Mouse (Mus musculus): Measurements from ENCODE around the gene Rcc2. TPM values are rescaled to one million over a fixed set of nuclear protein-coding genes. Genes with fewer than 3 reads are reported as not detected.

The Rcc2 gene
- polyA plus RNA-seq, 1 experiment from 2014 or later: 36.1 TPM

- Histone ChIP-seq H3K4me2 (replicated peaks) (no peak overlapping the region), H3K9me3 (no peaks in the 10 kb centered on the region), H3K27me3 (no peaks in the 10 kb centered on the region), H3K4me3 (no peak overlapping the region), H3K4me1 (peaks cover 5% of the 10 kb centered on the region; the same call in 1 of the 2 replicates), H3K27ac (replicated peaks) (no peak overlapping the region), H3K9ac (replicated peaks) (no peak overlapping the region), H3K36me3 (peaks cover 74% of the 10 kb centered on the region)
- no peak for ATAC-seq (replicated peaks)
- 94% methylated on average over 5 of the region's 5 CpGs for WGBS
Observed at GRCm38 (mm10) chr4:140720091-140720490, 19.8 kb downstream of the Rcc2 start.

- peaks cover 55% of the 10 kb centered on the region for H3K36me3 ChIP-seq
- 89% methylated on average over 20 of the region's 20 CpGs for WGBS
- H3K4me1 ChIP-seq: peaks cover 5% of the 10 kb centered on the region; the same call in 1 of the 2 replicates
- no peak overlapping the region for H3K27ac ChIP-seq (replicated peaks)
- no peak overlapping the region for H3K4me2 ChIP-seq (replicated peaks)
- H3K4me3 ChIP-seq: no peak overlapping the region
- no peaks in the 10 kb centered on the region for H3K9me3 ChIP-seq
- H3K27me3 ChIP-seq: no peaks in the 10 kb centered on the region
- no peak overlapping the region for H3K9ac ChIP-seq (replicated peaks)
- ATAC-seq (replicated peaks): no peak
Observed at GRCm38 (mm10) chr4:140721968-140722490, 21.7 kb downstream of the Rcc2 start.

- Histone ChIP-seq H3K4me1 (peaks cover 5% of the 10 kb centered on the region; the same call in 1 of the 2 replicates), H3K9me3 (no peaks in the 10 kb centered on the region), H3K9ac (replicated peaks) (no peak overlapping the region), H3K4me3 (no peak overlapping the region), H3K4me2 (replicated peaks) (no peak overlapping the region), H3K27me3 (no peaks in the 10 kb centered on the region), H3K36me3 (peaks cover 50% of the 10 kb centered on the region), H3K27ac (replicated peaks) (no peak overlapping the region)
- no peak for ATAC-seq (replicated peaks)
- 71% methylated on average over 9 of the region's 9 CpGs for WGBS
Observed at GRCm38 (mm10) chr4:140722710-140723109, 22.4 kb downstream of the Rcc2 start.

- Histone ChIP-seq H3K27me3 (no peaks in the 10 kb centered on the region), H3K9ac (replicated peaks) (no peak overlapping the region), H3K36me3 (peaks cover 45% of the 10 kb centered on the region), H3K4me1 (peaks cover 5% of the 10 kb centered on the region; the same call in 1 of the 2 replicates), H3K27ac (replicated peaks) (peak overlapping the region; percentile 31; the same call in 1 of the 2 replicates), H3K4me3 (no peak overlapping the region), H3K9me3 (no peaks in the 10 kb centered on the region), H3K4me2 (replicated peaks) (no peak overlapping the region)
- no peak; the same call in 1 of the 2 replicates for ATAC-seq (replicated peaks)
- 77% methylated on average over 9 of the region's 9 CpGs for WGBS
Observed at GRCm38 (mm10) chr4:140723192-140723591, 22.9 kb downstream of the Rcc2 start.

- Histone ChIP-seq H3K9ac (replicated peaks) (no peak overlapping the region), H3K4me1 (peaks cover 5% of the 10 kb centered on the region; the same call in 1 of the 2 replicates), H3K27me3 (no peaks in the 10 kb centered on the region), H3K9me3 (no peaks in the 10 kb centered on the region), H3K4me3 (no peak overlapping the region), H3K36me3 (peaks cover 40% of the 10 kb centered on the region), H3K27ac (replicated peaks) (peak overlapping the region; percentile 77; the same call in 1 of the 2 replicates), H3K4me2 (replicated peaks) (no peak overlapping the region)
- 53% methylated on average over 5 of the region's 5 CpGs for whole genome bisulfite sequencing
- ATAC-seq (replicated peaks): no peak
Observed at GRCm38 (mm10) chr4:140723801-140724200, 23.5 kb downstream of the Rcc2 start.

- peak overlapping the region; percentile 77 for H3K27ac ChIP-seq (replicated peaks)
- peaks cover 5% of the 10 kb centered on the region; the same call in 1 of the 2 replicates for H3K4me1 ChIP-seq
- no peak overlapping the region for H3K4me2 ChIP-seq (replicated peaks)
- H3K9me3 ChIP-seq: no peaks in the 10 kb centered on the region
- no peak overlapping the region for H3K4me3 ChIP-seq
- H3K36me3 ChIP-seq: peaks cover 32% of the 10 kb centered on the region
- no peak overlapping the region for H3K9ac ChIP-seq (replicated peaks)
- ATAC-seq (replicated peaks): no peak; the same call in 1 of the 2 replicates
- WGBS: 69% methylated on average over 6 of the region's 6 CpGs
- no peaks in the 10 kb centered on the region for H3K27me3 ChIP-seq
Observed at GRCm38 (mm10) chr4:140724739-140725138, 24.4 kb downstream of the Rcc2 start.

- no peak for ATAC-seq (replicated peaks)
- Histone ChIP-seq H3K9me3 (no peaks in the 10 kb centered on the region), H3K4me1 (peaks cover 5% of the 10 kb centered on the region; the same call in 1 of the 2 replicates), H3K4me2 (replicated peaks) (no peak overlapping the region), H3K27ac (replicated peaks) (no peak overlapping the region), H3K9ac (replicated peaks) (no peak overlapping the region), H3K36me3 (peaks cover 10% of the 10 kb centered on the region), H3K4me3 (no peak overlapping the region), H3K27me3 (no peaks in the 10 kb centered on the region)
- 89% methylated on average over 12 of the region's 12 CpGs for WGBS
Observed at GRCm38 (mm10) chr4:140726907-140727306, 26.6 kb downstream of the Rcc2 start.

GRCm38 (mm10) chr4:140731654-140732053, 31.3 kb downstream of the Rcc2 start:
- no peaks in the 10 kb centered on the region for H3K9me3 ChIP-seq
- H3K9ac ChIP-seq (replicated peaks): no peak overlapping the region
- H3K4me2 ChIP-seq (replicated peaks): no peak overlapping the region
- H3K4me3 ChIP-seq: no peak overlapping the region
- ATAC-seq (replicated peaks): no peak
- 87% methylated on average over 4 of the region's 4 CpGs for WGBS
- no peaks in the 10 kb centered on the region for H3K4me1 ChIP-seq
- H3K27ac ChIP-seq (replicated peaks): no peak overlapping the region
- no peaks in the 10 kb centered on the region for H3K36me3 ChIP-seq
- no peaks in the 10 kb centered on the region for H3K27me3 ChIP-seq

- Histone ChIP-seq H3K27me3 (no peaks in the 10 kb centered on the region), H3K36me3 (no peaks in the 10 kb centered on the region), H3K4me1 (no peaks in the 10 kb centered on the region), H3K4me3 (no peak overlapping the region), H3K4me2 (replicated peaks) (no peak overlapping the region), H3K9ac (replicated peaks) (no peak overlapping the region), H3K9me3 (no peaks in the 10 kb centered on the region), H3K27ac (replicated peaks) (no peak overlapping the region)
- no peak for ATAC-seq (replicated peaks)
- WGBS: 80% methylated on average over 7 of the region's 7 CpGs
Observed at GRCm38 (mm10) chr4:140732871-140733270, 32.5 kb downstream of the Rcc2 start.

GRCm38 (mm10) chr4:140740655-140741054, 40.3 kb downstream of the Rcc2 start:
- no peak overlapping the region for H3K9ac ChIP-seq (replicated peaks)
- no peaks in the 10 kb centered on the region for H3K4me1 ChIP-seq
- 93% methylated on average over 11 of the region's 11 CpGs for WGBS

GRCm38 (mm10) chr4:140741401-140741800, 41.1 kb downstream of the Rcc2 start:
- no peak for ATAC-seq (replicated peaks)
- Histone ChIP-seq H3K4me3 (no peak overlapping the region), H3K9ac (replicated peaks) (no peak overlapping the region), H3K27me3 (no peaks in the 10 kb centered on the region), H3K36me3 (no peaks in the 10 kb centered on the region), H3K4me1 (no peaks in the 10 kb centered on the region), H3K27ac (replicated peaks) (no peak overlapping the region), H3K4me2 (replicated peaks) (no peak overlapping the region), H3K9me3 (no peaks in the 10 kb centered on the region)
- 84% methylated on average over 6 of the region's 6 CpGs for WGBS

More at GRCm38 (mm10) chr4:140740655-140741054, 40.3 kb downstream of the Rcc2 start:
- Histone ChIP-seq H3K27ac (replicated peaks) (no peak overlapping the region), H3K4me2 (replicated peaks) (no peak overlapping the region), H3K9me3 (no peaks in the 10 kb centered on the region), H3K27me3 (no peaks in the 10 kb centered on the region), H3K4me3 (no peak overlapping the region), H3K36me3 (no peaks in the 10 kb centered on the region)
- ATAC-seq (replicated peaks): no peak

GRCm38 (mm10) chr4:140742543-140742942, 42.2 kb downstream of the Rcc2 start, which contains the start of gene Padi6:
Padi6 (minus strand) TSS chr4:140742643.
- ATAC-seq (replicated peaks): no peak
- Histone ChIP-seq H3K4me1 (no peaks in the 10 kb centered on the region), H3K27me3 (no peaks in the 10 kb centered on the region), H3K4me2 (replicated peaks) (no peak within 1 kb of the TSS), H3K27ac (replicated peaks) (no peak within 1 kb of the TSS), H3K4me3 (no peak within 1 kb of the TSS), H3K36me3 (no peaks in the 10 kb centered on the region), H3K9me3 (no peaks in the 10 kb centered on the region), H3K9ac (replicated peaks) (no peak within 1 kb of the TSS)
- WGBS: 90% methylated on average over 2 of the region's 2 CpGs

- H3K9ac ChIP-seq (replicated peaks): no peak overlapping the region
- no peak overlapping the region for H3K4me3 ChIP-seq
- no peak overlapping the region for H3K4me2 ChIP-seq (replicated peaks)
- WGBS: 41% methylated on average over 4 of the region's 4 CpGs
- no peaks in the 10 kb centered on the region for H3K36me3 ChIP-seq
- no peaks in the 10 kb centered on the region for H3K27me3 ChIP-seq
- peak; percentile 51; the same call in 1 of the 2 replicates for ATAC-seq (replicated peaks)
- no peak overlapping the region for H3K27ac ChIP-seq (replicated peaks)
- no peaks in the 10 kb centered on the region for H3K9me3 ChIP-seq
- no peaks in the 10 kb centered on the region for H3K4me1 ChIP-seq
Observed at GRCm38 (mm10) chr4:140743086-140743485, 42.7 kb downstream of the Rcc2 start.

Measured in forebrain, embryonic 15.5 days (tissue).